Mouse (Mus musculus): ENCODE data around the gene Dpy30. TPM values are rescaled to one million over a fixed set of nuclear protein-coding genes. Genes with fewer than 3 reads are reported as not detected.

The Dpy30 gene
- total RNA-seq, 2 experiments from 2014 or later = 73.7 to 74.0 TPM

DNA sequence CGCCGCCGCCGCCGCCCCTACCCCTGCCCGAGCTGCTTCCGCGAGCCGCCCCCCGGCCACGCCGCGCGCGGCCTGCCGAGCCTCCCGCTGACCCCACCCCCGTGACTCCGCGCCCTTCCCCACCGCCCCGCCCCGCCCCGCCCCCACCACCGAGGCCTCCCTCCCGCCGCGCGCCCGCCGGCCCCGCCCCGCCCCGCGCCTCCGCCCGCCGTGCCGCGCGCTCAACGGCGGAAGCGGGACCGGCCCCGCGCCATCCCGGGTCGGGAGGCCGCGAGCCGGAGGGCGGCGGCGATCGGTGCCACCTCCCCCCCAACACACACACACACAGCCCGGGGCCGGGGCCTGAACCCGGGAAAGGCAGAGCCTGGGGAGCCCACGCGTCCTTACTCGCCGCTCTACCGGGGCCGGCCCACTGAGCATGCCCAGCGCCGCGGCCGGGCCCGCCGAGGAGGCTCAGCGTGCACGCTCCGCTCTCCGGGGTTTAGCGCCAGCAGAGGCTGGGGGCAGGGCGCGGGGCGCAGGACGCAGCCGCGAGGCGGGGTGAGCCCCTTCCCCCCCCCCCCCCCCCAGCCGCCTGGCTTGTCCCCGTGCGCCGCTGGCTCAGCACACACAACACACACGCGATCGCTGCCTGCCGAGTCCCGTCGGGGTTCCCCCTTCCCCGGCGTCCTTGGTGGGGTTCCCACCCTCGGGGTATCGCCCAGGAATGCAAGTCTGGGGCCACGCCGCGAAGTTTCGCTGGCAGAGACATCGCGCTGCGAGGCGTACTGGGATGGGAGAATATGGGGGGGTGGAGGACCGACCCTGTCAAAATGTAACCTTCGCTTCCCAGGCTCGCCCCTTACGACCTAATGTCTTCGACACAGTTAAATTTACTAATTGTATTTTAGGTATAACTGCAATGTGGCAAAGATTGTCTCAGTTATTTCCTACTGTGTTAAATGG lies 28.4 kb downstream of the Dpy30 start, which contains the start of gene Memo1:
Gene Memo1, minus strand, starts transcription at position 496 of the 945 bp plus-strand sequence.
- peak; percentile 81 for DNase-seq
- intact Hi-C loops (cut with DNase I) = no loop called here

DNA sequence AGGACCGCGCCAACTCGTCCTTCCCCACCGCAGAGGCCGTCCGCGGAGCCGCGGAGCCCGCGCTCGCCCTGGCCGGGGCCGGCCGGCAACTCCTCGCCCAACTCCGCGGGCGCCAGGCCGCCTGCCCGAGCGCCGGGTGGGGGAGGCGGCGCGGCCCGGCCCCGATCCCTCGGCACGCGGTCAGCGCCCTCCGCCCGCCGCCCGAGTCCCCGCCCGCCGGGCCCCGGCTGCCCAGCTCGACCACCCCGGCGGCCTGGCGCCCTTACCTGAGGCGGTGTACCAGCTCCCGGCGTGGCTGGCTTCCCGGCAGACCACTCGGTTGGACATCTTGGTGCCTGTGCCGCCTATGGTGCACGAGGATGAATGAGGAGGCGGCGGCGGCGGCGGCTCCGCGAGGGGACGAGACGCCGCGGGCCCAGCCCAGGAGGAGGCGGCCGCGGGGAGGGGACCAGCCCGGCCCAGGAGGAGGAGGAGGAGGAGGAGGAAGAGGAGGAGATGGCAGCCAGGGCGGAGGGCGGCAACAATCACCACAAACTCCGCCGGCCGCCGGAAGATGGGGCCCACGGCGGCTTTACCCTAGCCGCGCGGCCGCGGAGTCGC lies 29.2 kb downstream of the Dpy30 start:
- DNase-seq = peak; percentile 74
- intact Hi-C loops (cut with DNase I) = no loop called here

DNA sequence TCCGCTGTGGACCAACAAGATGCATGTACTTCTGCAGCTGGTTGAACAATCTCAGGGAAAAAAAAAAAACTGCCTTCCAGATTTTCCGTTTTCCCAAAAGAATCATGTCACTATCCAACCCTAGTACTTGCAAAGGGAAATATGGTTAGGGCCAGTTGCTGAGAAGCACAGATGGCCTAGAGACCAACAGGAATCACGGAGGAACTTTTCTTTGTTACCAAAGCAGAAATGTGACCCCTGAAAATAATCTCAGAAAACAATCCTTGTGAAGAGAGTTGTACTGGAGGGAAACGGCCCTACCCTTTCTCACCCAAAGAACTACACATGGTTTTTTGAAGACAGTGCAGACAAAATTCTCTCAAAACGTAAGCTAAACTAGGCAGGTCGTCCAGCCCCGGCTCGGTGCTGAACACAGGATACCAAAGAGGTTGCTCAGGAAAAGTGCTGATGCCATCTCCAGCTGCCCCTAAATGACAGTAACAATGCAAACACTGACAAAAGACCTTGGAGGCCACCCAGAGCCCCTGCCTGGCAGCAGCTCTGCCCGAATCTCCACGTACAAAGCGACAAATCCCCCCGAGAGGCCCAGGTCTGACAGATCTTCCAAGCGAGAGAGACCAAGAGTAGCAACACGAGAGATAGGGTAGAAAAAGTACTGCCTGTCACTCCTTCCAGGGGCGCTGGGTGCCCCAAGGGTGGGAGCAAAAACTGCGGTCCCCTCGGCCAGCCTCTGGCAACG lies 29.9 kb downstream of the Dpy30 start:
- intact Hi-C loops (cut with DNase I) = no loop called here
- DNase-seq = peak; percentile 45

DNA sequence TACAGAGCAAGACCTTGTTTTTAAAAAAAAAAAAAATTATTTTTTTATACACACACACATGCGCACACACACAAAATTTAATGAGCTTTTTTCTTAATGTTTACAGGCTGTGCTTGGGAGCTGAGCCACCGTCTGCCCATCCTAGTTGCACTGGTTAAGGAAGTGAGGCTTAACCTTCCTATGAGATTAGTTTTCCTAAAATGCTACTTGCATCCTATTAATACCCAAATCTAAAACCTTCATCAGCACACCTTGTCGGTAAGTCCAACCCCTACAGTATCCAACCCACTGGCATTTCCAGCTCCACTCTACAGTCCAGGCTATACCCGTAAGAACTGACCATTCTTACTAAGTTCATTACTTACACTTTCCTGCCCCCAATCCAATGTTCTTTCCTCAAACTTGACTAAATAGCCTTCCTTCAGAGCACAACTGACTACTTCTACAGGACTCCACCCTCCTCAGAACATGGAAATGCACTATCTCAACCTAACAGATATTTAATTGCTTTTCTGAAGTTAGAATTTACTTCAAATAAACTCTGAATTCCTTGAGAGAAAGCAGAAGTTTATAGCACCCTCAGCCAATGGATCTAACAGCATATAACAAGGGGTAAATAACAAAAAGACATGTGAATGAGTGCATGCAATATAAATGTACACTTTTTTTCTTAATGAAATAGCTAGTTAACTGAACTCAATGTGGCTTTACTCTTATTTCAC lies 31.9 kb downstream of the Dpy30 start:
- intact Hi-C loops (cut with DNase I) = no loop called here
- DNase-seq = no peak

DNA sequence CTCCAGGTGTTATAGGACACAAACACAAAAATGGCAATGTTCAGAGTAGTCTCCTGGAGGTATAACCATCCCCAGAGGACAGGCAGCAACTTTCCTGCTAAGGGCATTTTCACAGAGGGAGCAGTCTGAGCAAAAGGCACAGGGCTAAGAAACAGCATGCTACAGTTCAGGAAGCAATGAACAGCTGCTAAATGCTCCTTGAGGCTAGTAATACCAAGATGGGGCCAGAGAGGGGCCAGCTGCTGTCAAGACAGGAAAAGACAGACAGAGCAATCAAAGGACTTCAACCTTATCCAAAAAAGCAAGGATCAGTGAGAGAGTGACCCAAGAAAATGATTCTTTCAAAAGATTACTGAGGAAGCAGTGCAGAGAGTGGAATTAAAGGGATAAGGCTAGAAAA lies 32.9 kb downstream of the Dpy30 start:
- DNase-seq = no peak
- intact Hi-C loops (cut with DNase I) = no loop called here

DNA sequence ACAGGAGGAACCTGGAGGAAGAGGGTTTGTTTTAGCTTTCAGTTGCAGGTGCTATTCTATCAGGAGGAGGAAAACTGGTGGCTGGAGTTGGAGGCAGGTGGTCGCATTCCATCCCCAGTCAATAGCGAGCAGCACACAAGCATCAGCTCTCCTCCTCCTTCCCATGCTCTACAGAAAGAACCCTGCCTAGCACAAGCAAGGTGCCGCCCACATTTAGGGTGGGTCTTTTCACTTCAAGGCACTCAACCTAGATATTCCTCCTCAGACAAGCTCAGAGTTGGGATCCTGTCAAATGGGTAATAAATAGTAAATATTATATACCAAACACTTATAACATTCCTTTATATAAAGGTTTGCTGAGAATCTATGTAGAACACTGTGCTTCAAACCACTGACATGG lies 33.5 kb downstream of the Dpy30 start:
- intact Hi-C loops (cut with DNase I) = no loop called here
- DNase-seq = no peak

DNA sequence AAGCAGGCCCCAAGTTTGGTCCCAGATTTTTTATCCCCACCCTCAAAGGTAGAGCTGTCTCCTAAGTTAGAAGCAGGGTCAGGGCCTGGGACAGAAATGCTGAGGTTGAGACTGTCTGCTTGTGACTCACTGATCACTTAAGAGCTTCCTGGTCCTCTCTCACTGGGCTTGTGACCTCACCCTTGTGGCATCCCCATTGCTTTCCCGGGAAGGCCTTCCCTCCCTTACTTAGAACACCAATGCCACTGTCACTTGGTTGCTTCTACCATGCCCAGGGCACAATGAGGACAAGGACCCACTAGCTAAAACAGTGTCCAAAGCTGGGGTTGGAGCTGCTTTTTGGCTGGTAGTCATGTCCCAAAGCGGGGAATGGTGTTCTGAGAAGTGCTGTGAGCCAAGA lies 35.1 kb downstream of the Dpy30 start:
- intact Hi-C loops (cut with DNase I) = no loop called here
- DNase-seq = no peak

DNA sequence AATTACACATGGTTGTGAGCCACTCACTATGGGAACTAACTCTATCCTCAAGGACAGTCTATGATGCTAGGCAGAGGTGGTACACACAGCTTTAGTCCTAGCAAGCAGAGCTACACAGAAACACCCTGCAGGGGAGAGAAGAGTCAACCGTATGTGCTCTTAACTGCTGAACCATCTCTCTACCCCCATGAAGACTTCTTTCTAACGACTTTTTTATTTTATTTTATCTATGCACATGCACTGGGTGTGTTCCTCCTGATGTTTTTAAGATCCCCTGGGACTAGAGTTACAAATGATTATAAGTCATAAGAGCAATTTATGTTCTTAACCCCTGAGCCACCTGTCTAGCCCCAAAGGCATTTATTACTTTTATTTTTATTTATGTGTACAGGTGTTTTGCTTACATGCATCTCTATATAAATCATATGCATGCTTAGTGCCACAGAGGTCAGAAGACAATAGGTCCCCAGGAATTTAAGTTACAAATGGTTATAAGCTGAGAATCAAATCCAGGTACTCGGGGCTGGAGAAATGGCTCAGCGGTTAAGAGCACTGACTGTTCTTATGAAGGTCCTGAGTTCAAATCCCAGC lies 37.5 kb downstream of the Dpy30 start:
- no peak for DNase-seq
- intact Hi-C loops (cut with DNase I) = no loop called here

DNA sequence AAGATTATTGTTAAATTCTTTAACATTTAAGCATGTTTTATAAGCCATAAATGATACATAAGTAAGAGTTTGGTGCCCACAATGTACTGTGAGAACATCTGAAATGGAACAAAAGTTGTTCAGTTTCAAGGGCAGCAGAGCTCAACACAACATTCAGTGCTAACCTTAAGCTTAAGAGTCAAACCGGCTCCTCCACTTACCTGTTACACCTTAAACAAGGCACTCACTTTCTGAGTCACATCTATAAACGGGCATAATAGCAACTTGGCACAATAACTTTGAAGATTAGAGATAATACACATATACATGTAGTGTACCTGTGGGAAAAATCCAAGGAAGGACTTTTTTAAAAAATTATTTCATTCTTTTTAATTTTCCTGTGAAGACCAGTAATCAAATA lies 38.0 kb downstream of the Dpy30 start:
- DNase-seq = no peak
- intact Hi-C loops (cut with DNase I) = no loop called here

DNA sequence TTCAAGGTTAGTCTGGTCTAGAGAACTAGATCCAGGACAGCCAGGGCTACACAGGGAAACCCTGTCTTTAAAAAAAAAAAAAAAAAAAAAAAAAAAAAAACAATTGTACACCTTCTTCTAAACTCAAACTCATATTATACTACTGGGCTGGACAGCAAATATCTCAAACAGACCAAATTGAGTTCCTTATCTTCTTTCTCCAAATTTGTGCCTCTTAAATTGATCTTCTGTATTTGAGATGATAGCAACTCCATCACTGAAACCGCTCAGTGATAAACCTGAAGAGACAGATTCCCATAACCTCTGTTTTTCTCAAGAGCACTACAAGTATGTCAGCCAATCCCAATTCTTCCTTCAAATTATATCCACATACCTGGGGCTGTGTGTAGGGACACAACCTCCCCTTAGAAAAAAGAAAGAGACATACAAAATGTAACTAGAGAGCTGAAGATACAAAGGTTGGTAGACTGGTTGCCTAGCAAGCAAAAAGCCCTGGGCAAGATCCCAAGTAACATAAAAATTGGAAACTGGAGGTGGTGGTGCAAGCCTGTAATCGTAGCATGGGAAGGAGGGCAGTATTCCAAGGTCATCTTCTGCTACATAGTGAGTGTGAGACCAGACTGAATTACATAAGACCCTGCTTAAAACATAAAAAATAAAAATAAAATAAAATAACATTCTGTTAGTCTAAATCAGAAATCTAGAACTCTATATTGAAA lies 39.2 kb downstream of the Dpy30 start:
- no peak for DNase-seq
- intact Hi-C loops (cut with DNase I) = no loop called here

DNA sequence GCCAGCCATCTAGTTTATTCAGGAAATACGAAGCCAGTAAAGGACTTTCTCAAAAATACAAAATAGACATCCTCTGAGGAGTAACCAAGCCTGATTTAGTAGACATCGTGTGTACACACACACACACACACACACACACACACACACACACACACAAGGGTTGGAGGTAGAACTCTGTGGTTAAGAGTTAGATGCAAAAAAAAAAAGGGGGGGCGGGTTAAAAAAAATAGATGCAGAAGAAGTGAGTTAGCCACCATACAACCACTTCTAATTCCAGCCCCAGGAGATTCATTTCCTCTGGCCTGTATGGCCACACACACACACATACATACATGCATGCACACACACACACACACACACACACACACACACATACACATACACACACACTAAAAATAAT lies 41.7 kb downstream of the Dpy30 start:
- intact Hi-C loops (cut with DNase I) = no loop called here
- DNase-seq = no peak

DNA sequence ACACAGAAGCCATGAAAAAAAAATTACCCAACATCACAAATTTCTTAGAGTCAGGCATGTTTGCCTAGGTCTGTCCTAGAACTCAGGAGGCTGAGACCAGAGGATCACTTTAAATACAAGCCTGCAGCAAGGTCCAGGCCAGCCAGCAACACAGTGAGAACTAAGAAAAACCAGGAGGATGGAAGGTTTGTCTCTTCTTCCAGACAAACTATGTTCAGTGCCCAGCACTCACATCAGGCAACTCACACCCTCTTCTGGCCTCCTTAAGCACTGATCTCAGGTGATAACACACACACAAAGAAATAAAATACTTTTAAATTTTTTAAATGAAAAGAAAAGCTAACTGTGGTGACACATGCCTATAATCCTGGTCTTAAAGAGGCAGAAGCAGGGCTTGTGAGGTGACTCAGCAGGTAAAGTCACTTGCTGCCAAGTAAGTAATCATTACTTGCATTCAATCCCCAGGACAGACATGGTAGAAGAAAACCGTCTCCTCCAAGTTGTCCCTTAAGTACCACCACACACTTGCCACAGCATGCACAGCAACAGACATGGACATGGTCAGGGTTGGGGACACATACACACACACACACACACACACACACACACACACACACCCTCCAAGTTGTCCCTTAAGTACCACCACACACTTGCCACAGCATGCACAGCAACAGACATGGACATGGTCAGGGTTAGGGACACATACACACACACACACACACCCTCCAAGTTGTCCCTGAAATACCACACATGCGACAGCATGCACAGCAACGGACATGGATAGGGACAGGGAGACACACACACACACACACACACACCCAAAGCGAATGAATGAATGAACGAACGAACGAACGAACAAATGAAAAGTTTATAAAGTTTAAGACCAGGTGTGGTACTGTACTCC lies 44.5 kb downstream of the Dpy30 start:
- DNase-seq = no peak
- intact Hi-C loops (cut with DNase I) = no loop called here

DNA sequence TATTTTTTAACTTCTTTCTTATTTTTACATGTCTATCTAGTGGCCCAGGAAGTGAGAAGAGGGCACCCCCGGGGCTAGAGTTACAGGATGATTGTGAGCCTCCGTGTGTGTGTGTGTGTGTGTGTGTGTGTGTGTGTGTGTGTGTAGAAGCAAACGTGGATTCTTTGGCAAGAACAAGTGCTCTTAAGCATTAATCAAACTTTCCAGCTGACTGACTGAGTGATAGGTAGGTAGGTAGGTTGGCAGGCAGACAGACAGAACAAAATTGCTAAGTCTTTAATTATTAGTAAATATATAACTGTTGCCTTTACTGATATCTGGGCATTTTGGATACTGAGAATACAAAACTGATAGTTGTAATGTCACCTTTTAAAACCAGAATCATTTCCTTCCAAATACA lies 49.3 kb downstream of the Dpy30 start:
- DNase-seq = no peak
- intact Hi-C loops (cut with DNase I) = no loop called here

DNA sequence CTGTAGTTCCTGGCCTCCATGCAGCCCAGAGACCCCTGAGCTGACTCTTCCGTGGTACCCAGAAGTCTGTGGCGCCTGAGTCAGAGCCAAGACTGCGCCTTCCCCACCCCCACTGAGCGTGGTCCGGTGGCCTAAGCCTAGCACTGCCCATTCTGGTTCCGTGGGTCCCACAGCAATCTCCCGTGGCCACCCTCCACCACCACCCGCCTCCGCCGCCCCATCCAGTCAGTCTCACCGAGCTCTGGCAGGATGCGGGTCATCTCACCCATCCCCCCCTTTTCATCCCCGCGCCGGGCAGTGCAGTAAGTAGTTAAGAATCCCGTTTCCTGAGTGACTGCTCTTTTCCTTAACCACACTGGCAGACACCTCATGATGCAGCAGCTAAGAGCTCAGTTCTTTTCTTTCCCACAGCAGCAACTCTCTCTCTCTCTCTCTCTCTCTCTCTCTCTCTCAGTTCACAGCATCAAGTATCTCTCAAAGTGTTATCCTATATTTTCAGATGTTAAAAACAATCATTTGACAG lies 51.0 kb downstream of the Dpy30 start:
- DNase-seq = no peak
- intact Hi-C loops (cut with DNase I) = no loop called here

DNA sequence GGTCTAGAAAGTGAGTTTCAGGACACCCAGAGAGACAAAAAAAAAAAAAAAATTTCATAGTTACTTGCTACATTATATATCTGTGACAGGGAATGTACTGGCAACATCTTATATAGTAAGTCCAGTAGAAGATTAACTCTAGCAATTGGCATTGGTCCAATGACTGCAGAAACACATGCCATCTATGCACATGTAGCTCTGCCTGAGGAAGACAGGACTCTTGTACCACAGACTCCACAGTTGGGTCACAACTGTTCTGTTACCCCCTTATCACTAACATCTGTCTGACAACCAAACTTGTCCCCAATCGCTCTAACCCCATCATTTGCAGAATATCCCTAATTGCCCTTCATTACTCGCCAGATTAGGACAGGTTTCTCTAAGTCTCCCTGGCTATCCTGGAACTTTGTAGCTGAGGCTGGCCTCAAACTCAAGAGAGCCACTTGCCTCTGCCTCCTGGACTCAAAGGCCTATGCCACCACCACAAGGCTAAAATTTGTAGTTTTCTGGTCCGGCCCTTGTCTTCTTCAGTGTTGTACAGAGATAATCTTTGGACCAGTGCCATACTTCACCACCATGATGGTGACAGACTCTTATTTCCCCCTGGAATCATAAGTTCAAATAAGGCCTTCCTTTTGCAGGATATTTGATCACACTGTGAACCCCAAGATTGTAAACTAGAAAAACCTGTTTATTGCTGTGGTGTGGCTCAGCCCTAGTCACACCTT lies 52.0 kb downstream of the Dpy30 start:
- intact Hi-C loops (cut with DNase I) = no loop called here
- DNase-seq = no peak

DNA sequence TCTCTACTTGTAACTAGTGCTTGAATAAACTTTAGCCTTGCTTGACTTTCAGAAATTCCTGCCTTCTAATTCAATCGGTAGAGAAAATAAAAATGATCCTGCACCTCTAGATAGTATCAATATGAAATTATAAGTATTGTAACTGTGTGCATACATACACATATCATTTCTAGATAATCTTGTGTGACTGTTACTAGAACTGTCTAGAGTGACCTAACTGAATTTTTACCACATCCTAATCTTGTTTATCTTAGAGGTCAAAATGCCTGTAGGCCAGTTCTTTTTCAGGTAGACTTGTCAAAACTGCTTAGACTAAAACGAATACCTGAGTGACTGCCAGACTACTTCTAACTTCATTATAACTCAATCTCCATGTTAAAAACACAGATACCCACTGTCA lies 53.5 kb downstream of the Dpy30 start:
- no peak for DNase-seq
- intact Hi-C loops (cut with DNase I) = no loop called here

DNA sequence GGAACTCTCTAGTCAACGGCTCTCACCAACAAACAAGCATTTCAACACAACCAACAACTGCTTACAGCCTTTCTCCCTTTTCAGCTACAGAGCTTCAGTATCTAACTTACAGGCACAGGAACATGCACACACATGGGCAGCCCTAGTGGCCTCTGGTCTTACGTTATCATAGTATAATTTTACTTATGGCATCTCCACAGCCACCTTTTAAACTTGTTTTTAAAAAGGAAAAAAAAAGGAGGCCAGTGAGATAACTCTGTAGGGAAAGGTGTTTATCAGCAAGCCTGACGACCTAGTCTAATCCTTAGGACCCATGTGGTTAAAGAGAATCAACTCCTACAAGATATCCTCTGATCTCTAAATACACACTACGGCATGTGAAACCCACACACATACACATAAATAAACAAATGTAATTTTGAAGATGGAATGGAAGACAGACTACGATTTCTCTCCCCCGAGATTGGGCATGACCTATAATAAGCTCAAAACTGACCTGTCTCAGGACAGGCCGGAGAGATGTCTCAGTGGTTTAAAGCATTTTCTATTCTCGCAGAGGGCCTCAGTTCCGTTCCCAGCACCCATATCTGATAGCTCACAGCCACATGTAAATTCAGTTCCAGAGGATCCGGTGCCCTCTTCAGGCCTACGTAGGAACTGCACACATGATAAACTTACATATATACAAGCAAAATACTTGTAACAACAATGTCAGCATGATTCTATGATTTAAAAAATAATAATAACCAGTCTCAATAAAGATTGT lies 56.1 kb downstream of the Dpy30 start:
- no peak for DNase-seq
- intact Hi-C loops (cut with DNase I) = no loop called here
